In genomic region chr5:129594116-129595114, GRCm38 (mm10) we compare ENCODE assay signal across 7 mouse cellular contexts. TPM values are rescaled to one million over a fixed set of nuclear protein-coding genes. Genes with fewer than 3 reads are reported as not detected.
DNase-seq lines count a peak whose midpoint lies in the region; ATAC-seq lines count a peak whose summit lies in the region.

No protein-coding gene starts in this region.

- H3K4me3 ChIP-seq in limb, embryonic 13.5 days = no peak overlapping the region

- H3K27me3 ChIP-seq in limb, embryonic 13.5 days = peaks cover 18% of the 10 kb centered on the region; the same call in 1 of the 2 replicates

- intact Hi-C loops in gastrocnemius, postnatal 14 days (cut with DNase I; ENCODE audit: low total_unique reads) = loop anchor here (2.0 kb wide), 1 partner anchor 418 kb away; no protein-coding TSS in a partner anchor

- H3K9ac ChIP-seq in limb, embryonic 13.5 days = no peak overlapping the region

- no peak overlapping the region for H3K4me2 ChIP-seq in limb, embryonic 13.5 days (replicated peaks)

- ATAC-seq in limb, embryonic 13.5 days (ENCODE audit: low FRiP score, low read depth) = peak; percentile 53

- H3K4me1 ChIP-seq in limb, embryonic 13.5 days = 0 out of 2 replicates have a peak, but pooled peaks cover 3% of the 10 kb centered on the region

- no peaks in the 10 kb centered on the region for H3K36me3 ChIP-seq in limb, embryonic 13.5 days

- 34% methylated on average over 19 of the region's 19 CpGs for WGBS in limb, embryonic 13.5 days

- DNase-seq in adrenal gland, adult (ENCODE audit: inconsistent age in 2 of 2, low spot score in 1 of 2) = peak; percentile 76 to 93
- DNase-seq in cerebellum, postnatal 36 days = peak; percentile 92 to 93
- DNase-seq in gastrocnemius, postnatal 14 days = peak; percentile 80
- peak; percentile 82 for DNase-seq in kidney, adult 9 months
- peak; percentile 89 for DNase-seq in naive thymus-derived CD4-positive, alpha-beta T cell, adult 2 months (ENCODE audit: low read depth)
- peak; percentile 58 to 62 for DNase-seq in spleen, postnatal 36 days (ENCODE audit: low spot score in 2 of 2)

- H3K27ac ChIP-seq in limb, embryonic 13.5 days = no peak overlapping the region

- 0 out of 2 replicates have a peak, but pooled peaks cover 4% of the 10 kb centered on the region for H3K9me3 ChIP-seq in limb, embryonic 13.5 days

RNA-seq across cellular contexts. Expression of gene Mmp17, which starts 10.4 kb away (rescaled TPM):
- 1 to 10 TPM in 1 of 2 experiments, under 1 TPM in 1; 0.86 to 1.2 TPM for total RNA-seq in gastrocnemius, postnatal 14 days (2021)
- 1.6 and 2.1 TPM in 2 replicates for polyA plus RNA-seq in limb, embryonic 13.5 days (2015; fragmentation: Nextera tagmentation; extraction: Ambion mirVana)
